Mouse (Mus musculus) limb, embryonic 12.5 days (tissue): ENCODE measurements around the gene Adora1. TPM values are rescaled to one million over a fixed set of nuclear protein-coding genes. Genes with fewer than 3 reads are reported as not detected.

Source experiments
- ATAC-seq: fragments of 200-750 bp; cut with Nextera tagmentation; 2 replicates; pipeline ENCODE4 v1.8.0; 2017; ENCODE audit warnings: low read depth, moderate TSS enrichment; ENCODE audit not compliant: insufficient number of reproducible peaks, insufficient read depth, low FRiP score, low TSS enrichment
- H3K27ac ChIP-seq: fragments of 300-500 bp; sonication (generic); 2 replicates; pipeline ENCODE4 v1.5.1; 2016; ENCODE audit warnings: mild to moderate bottlenecking, moderate library complexity
- H3K27me3 ChIP-seq: fragments of 300-500 bp; sonication (generic); 2 replicates; pipeline ENCODE4 v1.6.1; 2016; ENCODE audit warnings: mild to moderate bottlenecking, moderate library complexity
- H3K36me3 ChIP-seq: fragments of 300-500 bp; sonication (generic); 2 replicates; pipeline ENCODE4 v1.6.1; 2016; ENCODE audit warnings: mild to moderate bottlenecking, moderate library complexity
- H3K4me1 ChIP-seq: fragments of 300-500 bp; sonication (generic); replicated peaks from 2 replicates; pipeline ENCODE4 v1.6.1; 2016
- H3K4me2 ChIP-seq: fragments of 300-500 bp; sonication (generic); 2 replicates; pipeline ENCODE4 v1.6.1; 2016; ENCODE audit warnings: mild to moderate bottlenecking, moderate library complexity
- H3K4me3 ChIP-seq: fragments of 300-500 bp; sonication (generic); replicated peaks from 2 replicates; pipeline ENCODE4 v1.5.1; 2016; ENCODE audit warnings: mild to moderate bottlenecking
- H3K9ac ChIP-seq: fragments of 300-500 bp; sonication (generic); replicated peaks from 2 replicates; pipeline ENCODE4 v1.6.1; 2016; ENCODE audit warnings: mild to moderate bottlenecking, moderate library complexity
- H3K9me3 ChIP-seq: fragments of 300-500 bp; sonication (generic); 2 replicates; pipeline ENCODE4 v1.6.1; 2016; ENCODE audit warnings: mild to moderate bottlenecking, moderate library complexity
- WGBS: fragments of 180-500 bp; shearing (Covaris S2); methylation state at CpG from one replicate; pipeline ENCODE4 v1.1.7; 2016; 5-methylcytosine and 5-hydroxymethylcytosine counted together
- polyA plus RNA-seq: library from polyadenylated mRNA; unstranded; fragments of >200 nt; fragmentation: Nextera tagmentation; extraction: Ambion mirVana; gene quantifications from 2 replicates; pipeline ENCODE4 v1.2.1, GENCODE M21; 2016

Adora1 gene
- polyA plus RNA-seq, 1 experiment from 2014 or later: 1.5 TPM

DNA sequence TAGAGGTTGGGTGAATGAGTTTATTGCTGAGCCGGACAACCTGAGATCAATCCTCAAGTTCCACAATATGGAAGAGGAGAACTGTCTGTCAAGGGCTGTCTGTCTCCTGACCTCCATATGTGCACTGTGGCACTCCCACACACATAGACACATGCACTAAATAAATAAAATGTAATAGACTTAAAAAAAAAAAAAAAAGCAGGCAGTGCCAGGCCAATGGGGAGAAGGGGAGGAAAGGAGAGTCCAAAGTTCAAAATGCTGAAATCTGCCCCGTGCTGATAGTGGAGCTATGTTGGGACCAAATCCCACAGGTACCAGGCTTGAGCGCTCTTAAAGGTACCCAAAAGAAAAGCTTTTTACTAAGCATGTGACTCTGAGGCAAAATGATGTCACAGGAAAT lies 2.2 kb upstream of the Adora1 start:
- Histone ChIP-seq H3K4me2 (no peak overlapping the region), H3K9ac (no peak overlapping the region), H3K4me3 (no peak overlapping the region), H3K27ac (no peak overlapping the region), H3K36me3 (no peaks in the 10 kb centered on the region), H3K9me3 (no peaks in the 10 kb centered on the region), H3K4me1 (peaks cover 23% of the 10 kb centered on the region), H3K27me3 (peaks cover 65% of the 10 kb centered on the region)
- WGBS: 90% methylated on average over 3 of the region's 3 CpGs
- no peak for ATAC-seq

DNA sequence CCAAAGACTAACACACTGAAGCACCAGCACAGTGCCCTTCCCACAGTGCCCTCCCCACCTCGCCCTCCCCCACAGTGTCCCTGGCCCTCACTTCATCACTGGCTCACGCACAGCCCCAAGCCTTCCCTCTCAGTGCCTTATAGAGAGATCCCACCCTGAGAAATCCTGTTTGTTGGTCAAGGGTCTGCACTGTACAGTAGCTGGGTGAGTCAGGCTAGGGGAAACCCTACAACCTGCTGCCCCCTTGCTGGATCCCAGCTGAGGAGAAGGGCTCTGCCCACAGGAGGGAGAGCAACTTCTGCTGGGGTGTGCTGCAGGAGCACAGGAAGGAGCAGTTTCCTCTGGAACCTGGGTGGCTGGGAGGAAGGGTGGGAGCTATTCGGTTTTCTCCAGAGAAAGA lies 911 bp upstream of the Adora1 start:
- H3K4me1 ChIP-seq: peaks cover 24% of the 10 kb centered on the region
- H3K9me3 ChIP-seq: no peaks in the 10 kb centered on the region
- WGBS: 26% methylated on average over 3 of the region's 3 CpGs
- no peak for ATAC-seq
- peak overlapping the region; percentile 52; the same call in 1 of the 2 replicates for H3K4me3 ChIP-seq
- peak overlapping the region; percentile 97; the same call in 1 of the 2 replicates for H3K4me2 ChIP-seq
- H3K27me3 ChIP-seq: peaks cover 59% of the 10 kb centered on the region
- H3K36me3 ChIP-seq: no peaks in the 10 kb centered on the region
- H3K27ac ChIP-seq: no peak overlapping the region
- H3K9ac ChIP-seq: no peak overlapping the region

DNA sequence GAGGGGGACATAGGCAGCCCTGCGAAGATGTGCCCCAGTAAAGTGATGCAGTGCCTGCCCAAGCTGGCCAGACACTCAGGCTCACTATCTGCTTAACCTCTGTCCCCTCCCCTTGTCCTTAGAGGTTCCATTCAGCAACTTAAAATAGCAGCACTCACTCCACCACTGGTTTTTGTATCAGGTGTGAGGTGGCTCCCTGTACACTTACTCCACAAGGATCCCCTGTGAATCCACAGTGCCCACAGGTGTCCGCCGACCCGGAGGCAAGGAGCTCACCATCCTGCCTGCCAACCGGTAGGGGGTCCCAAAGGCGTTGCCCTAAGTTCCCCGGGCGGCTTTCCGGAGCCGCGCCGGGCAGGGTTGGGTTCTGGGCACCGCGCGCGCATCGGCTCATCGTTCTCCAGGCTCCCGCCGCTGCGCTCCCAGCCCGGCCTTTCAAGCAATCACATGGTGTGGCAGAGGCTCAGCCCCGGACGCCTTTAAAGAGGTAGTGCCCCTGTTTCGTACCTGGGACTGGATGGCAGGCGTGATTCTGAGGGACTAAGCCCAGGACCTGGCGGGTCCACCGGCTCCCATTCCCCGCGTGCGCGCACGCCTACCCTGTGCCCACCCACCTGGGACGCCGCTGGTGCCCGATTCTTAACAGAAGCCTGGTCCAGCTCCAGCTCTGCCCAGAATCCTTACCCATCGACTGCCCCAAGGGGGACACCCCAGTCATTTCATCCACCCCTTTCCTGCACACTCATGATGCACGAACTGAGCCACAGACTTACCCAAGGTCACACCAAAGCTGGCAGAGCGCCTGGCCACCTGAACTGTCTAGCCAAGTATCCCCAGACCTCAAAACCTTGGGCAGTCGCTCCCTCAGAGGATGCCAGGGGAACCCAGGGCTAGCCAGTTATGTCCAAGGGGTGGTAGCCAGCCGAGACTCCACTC lies 508 bp downstream of the Adora1 start:
- 2% methylated on average over 41 of the region's 41 CpGs for WGBS
- peak; percentile 35; the same call in 1 of the 2 replicates for ATAC-seq
- H3K9me3 ChIP-seq: no peaks in the 10 kb centered on the region
- peak overlapping the region; percentile 50 for H3K9ac ChIP-seq
- H3K36me3 ChIP-seq: no peaks in the 10 kb centered on the region
- peak overlapping the region; percentile 97 for H3K4me2 ChIP-seq
- H3K27me3 ChIP-seq: peaks cover 59% of the 10 kb centered on the region
- H3K27ac ChIP-seq: no peak overlapping the region
- peaks cover 24% of the 10 kb centered on the region for H3K4me1 ChIP-seq
- H3K4me3 ChIP-seq: peak overlapping the region; percentile 52

DNA sequence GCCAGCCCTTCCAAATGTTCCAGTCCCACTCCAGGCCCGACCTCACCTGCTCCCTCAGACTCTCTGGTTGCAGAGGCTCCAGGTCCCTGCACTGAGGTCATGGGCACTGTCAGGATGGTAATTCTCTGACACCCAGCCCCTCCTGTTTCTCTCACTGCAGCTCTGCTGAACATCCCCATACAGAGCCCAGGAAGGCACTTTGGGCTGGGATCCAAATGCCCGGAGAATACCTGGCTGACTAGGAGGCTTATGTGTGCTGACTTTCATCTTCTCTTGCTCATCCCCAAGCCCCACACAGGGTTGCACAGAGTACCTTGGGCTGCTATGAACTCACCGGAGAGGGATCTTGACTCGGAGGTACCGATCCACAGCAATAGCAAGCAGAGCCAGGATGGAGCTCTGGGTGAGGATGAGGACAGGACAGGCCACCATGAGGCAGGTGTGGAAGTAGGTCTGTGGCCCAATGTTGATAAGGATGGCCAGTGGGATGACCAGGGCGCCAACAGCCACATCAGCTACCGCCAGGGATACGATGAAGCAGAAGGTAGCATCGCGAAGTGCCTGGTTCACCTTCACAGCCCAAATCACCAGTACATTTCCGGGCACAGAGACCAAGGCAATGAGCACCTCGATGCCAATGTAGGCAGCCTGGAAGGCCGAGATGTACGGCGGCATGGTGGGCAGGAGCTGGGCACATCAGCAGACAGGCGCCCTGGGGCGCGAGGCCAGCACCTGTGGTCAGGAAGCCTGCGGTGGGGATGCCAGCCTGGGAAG lies 1.4 kb downstream of the Adora1 start:
- Histone ChIP-seq H3K4me2 (peak overlapping the region; percentile 97), H3K9me3 (no peaks in the 10 kb centered on the region), H3K9ac (no peak overlapping the region), H3K4me1 (peaks cover 24% of the 10 kb centered on the region), H3K27ac (no peak overlapping the region), H3K4me3 (peak overlapping the region; percentile 52), H3K27me3 (peaks cover 56% of the 10 kb centered on the region), H3K36me3 (no peaks in the 10 kb centered on the region)
- whole genome bisulfite sequencing: 42% methylated on average over 19 of the region's 19 CpGs
- ATAC-seq: no peak

DNA sequence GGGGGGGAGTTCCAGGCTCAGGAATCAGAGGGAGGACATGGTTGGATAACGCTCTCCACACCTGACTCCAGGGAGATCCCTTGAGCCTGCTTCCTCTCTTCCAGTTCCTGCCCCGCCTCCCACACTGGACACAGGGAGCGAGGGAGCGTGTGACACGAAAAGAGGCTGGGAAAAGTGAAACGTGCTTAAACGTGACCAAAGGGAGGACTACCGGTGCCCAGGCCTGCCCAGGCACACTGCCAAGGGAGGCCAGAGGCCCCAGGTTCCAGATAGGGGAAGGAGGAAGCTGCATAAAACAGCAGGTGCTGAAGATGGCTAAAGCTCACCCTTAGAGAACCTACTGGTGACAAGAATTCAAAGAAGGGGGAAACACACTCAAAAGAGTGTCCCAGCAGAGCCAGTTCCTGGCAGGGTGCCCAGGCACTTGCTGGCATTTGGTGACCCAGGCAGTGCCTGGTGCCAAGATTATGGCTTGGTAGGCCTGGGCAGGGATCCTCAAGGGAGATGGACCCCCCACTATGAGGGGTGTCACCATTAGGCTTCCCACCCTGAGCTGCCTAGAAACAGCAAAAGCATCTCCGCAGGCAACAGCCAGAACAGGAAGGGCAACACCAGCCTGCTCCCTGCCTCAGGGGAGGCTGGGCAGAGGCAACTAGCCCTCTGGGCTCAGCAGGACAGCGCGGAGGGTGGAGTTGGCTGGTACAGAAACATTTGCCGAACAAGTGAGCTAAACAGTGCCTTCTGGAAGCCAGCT lies 2.3 kb downstream of the Adora1 start:
- Histone ChIP-seq H3K36me3 (no peaks in the 10 kb centered on the region), H3K27ac (no peak overlapping the region), H3K9ac (no peak overlapping the region), H3K9me3 (no peaks in the 10 kb centered on the region), H3K4me3 (no peak overlapping the region), H3K4me1 (peaks cover 24% of the 10 kb centered on the region), H3K4me2 (no peak overlapping the region), H3K27me3 (peaks cover 56% of the 10 kb centered on the region)
- ATAC-seq: no peak
- WGBS: 53% methylated on average over 12 of the region's 12 CpGs

DNA sequence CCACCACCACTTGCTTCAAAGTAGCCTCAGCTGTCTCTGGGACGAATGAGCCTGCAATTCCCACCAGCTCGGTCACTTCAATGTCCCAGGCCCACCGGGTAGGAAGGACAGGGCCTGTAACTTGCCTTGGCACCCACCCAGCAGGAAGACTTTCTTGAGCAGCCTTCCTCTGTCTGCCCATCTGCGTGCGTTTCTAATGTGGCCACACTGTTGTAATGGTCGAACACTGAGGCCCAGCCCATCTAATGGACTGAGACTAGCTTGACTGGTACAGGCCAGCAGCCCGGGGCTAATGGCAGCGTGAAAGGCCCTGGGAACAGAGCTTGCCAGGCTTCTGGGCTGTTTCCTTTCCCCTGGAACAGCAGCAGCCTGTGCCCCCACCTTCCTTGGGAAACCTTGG lies 2.9 kb downstream of the Adora1 start:
- peaks cover 53% of the 10 kb centered on the region for H3K27me3 ChIP-seq
- H3K4me3 ChIP-seq: no peak overlapping the region
- H3K36me3 ChIP-seq: no peaks in the 10 kb centered on the region
- H3K9me3 ChIP-seq: no peaks in the 10 kb centered on the region
- H3K27ac ChIP-seq: no peak overlapping the region
- no peak overlapping the region for H3K9ac ChIP-seq
- H3K4me1 ChIP-seq: peaks cover 24% of the 10 kb centered on the region
- ATAC-seq: no peak
- 70% methylated on average over 8 of the region's 8 CpGs for WGBS
- H3K4me2 ChIP-seq: no peak overlapping the region

DNA sequence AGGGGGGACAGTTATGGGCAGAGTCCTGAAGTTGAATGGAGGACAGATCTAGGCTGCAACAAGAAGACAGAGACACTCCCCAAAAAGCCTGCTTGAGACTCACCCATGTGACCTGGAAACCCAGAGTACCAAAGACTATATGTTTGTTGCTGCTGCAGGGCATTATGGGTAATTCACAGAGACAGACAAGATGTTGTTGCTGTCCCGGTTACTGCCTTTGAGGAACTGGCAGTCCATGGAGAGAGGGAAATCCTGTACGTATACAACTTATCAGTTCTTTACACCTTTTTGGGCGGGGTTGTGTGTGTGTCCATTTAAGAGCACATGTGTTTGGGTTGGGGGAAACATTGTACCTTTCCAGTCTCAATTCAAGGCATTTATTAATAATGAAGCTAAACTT lies 3.5 kb downstream of the Adora1 start:
- Histone ChIP-seq H3K9me3 (no peaks in the 10 kb centered on the region), H3K4me2 (no peak overlapping the region), H3K4me1 (peaks cover 24% of the 10 kb centered on the region), H3K27ac (no peak overlapping the region), H3K9ac (no peak overlapping the region), H3K36me3 (no peaks in the 10 kb centered on the region), H3K27me3 (peaks cover 46% of the 10 kb centered on the region), H3K4me3 (no peak overlapping the region)
- no peak for ATAC-seq
- 63% methylated on average over 3 of the region's 3 CpGs for WGBS

DNA sequence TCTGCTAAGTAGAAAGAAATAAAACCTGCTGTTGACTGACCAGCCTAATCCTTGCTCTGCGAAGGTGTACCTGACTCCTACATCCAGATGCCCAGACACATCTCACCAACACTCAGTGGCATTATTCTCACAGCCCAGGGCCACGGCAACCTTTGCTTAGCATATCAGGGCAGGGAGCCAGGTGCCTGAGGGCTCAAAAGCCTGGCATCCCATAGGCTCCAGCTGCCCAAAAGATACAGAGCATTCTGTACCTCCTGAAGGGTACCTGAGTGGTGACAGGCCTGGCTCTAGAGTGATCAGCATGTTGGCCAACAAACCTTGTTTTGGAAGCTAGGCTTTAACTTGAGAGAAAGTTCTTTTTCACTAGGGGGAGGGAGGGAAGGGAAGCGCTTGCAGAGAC lies 4.0 kb downstream of the Adora1 start:
- WGBS: 82% methylated on average over 3 of the region's 3 CpGs
- no peak overlapping the region for H3K4me3 ChIP-seq

DNA sequence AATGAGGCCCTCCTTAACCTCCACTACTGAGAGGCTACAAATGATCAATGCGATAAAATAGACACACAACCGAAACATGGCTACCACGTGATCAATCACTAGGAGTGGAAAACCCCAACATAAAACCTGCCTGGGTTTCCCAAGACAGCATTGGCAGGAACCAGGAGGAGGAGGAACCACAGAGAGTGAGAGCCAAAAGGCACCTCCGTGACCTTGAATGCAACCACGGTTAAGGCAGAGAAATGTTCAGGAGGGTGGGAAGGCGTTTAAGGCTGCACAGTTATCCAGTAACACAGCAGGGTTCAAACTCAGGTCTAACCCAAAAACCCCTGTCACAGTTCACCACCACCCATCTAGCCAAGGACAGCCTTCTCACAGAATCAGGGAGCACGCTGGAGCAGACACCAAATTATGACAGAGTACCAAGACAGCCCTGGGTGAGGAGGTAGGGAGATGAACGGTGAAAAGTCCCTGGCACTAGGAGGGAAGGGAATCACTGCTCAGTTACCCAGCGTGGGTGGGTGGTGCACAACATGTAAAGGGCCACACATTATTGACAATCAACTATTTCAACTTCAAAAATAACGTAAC lies 4.5 kb downstream of the Adora1 start:
- no peaks in the 10 kb centered on the region for H3K9me3 ChIP-seq
- no peaks in the 10 kb centered on the region for H3K36me3 ChIP-seq
- H3K9ac ChIP-seq: no peak overlapping the region
- ATAC-seq: no peak
- no peak overlapping the region for H3K27ac ChIP-seq
- no peak overlapping the region for H3K4me3 ChIP-seq
- WGBS: 82% methylated on average over 10 of the region's 10 CpGs
- H3K4me2 ChIP-seq: no peak overlapping the region
- H3K4me1 ChIP-seq: peaks cover 23% of the 10 kb centered on the region
- peaks cover 37% of the 10 kb centered on the region for H3K27me3 ChIP-seq

More for the DNA sequence above, 4.0 kb downstream of the Adora1 start:
- no peak overlapping the region for H3K4me2 ChIP-seq
- no peaks in the 10 kb centered on the region for H3K36me3 ChIP-seq
- peaks cover 24% of the 10 kb centered on the region for H3K4me1 ChIP-seq
- peaks cover 42% of the 10 kb centered on the region for H3K27me3 ChIP-seq
- no peak overlapping the region for H3K27ac ChIP-seq
- H3K9ac ChIP-seq: no peak overlapping the region
- no peak for ATAC-seq
- H3K9me3 ChIP-seq: no peaks in the 10 kb centered on the region

DNA sequence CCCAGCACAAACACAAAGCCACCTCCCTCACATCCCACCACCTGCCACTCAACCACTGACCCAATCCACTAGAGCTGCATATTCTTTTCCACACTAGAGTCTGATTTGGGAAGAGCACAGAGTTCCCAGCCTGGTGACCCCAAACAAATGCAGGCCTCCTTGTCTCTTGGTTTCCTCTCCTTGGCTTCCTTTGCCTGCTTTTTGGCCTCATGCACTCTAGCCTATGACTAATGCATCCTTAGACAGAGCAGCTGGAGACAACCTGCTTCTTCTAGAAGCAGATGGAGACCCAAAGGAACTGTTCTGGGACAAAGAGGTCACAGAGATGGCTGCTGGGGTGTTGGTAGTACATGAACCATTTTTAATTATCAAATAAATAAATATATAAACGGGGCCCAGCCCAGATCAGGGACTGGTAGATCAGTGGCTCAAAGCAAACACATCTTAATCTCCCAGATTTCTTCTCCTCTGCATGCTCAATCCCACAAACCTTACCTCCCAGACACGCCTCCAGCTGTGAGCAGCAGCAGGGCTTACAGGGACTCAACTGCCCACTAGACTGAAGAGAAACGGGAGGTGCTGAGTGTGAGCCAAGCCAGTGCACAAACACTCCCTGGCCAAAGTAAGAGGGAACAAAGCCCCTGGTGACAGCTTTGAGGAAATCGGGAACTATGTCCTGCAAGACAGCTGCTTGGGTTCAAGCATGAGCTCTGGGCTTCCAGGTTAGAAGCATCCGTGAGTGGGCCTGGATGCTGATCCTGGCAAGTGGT lies 5.2 kb downstream of the Adora1 start:
- ATAC-seq: no peak
- 73% methylated on average over 5 of the region's 5 CpGs for WGBS
- Histone ChIP-seq H3K4me3 (no peak overlapping the region), H3K9ac (no peak overlapping the region), H3K27me3 (peaks cover 29% of the 10 kb centered on the region), H3K36me3 (no peaks in the 10 kb centered on the region), H3K4me1 (peaks cover 17% of the 10 kb centered on the region), H3K9me3 (no peaks in the 10 kb centered on the region), H3K27ac (no peak overlapping the region), H3K4me2 (no peak overlapping the region)
